Mouse (Mus musculus): ENCODE measurements around the gene Ccdc96.

Gene Ccdc96

GRCm38 (mm10) chr5:36471206-36471605 lies 13.2 kb upstream of the Ccdc96 start:
- in situ Hi-C loops (cut with MboI; ENCODE audit: unreplicated experiment in 2 of 2), result no loop called here

GRCm38 (mm10) chr5:36472876-36473655 lies 11.3 kb upstream of the Ccdc96 start:
- in situ Hi-C loops (cut with MboI; ENCODE audit: unreplicated experiment in 2 of 2), result no loop called here

- in situ Hi-C loops (cut with MboI; ENCODE audit: unreplicated experiment in 2 of 2), result no loop called here
Observed at GRCm38 (mm10) chr5:36474283-36474682, 10.1 kb upstream of the Ccdc96 start.

DNA sequence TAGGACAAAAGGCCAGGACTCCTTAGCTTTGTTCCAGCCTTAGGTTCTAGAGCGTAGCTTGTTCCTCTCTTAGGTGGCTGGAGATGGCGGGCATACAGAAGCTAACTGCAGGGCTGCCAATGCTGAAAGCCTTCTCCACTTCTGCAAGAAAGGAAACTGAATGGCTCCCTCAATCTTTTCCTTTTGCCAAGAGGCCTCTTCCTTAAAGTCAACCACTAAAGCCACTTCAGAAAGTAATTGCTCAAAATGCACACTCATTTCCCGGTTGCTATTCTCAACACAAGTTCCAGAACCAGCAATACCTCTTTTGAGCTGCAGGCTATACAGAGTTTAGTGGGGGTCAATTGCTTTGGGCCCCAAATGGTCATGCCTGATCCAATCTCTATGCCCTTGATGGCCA lies 6.9 kb upstream of the Ccdc96 start:
- in situ Hi-C loops (cut with MboI; ENCODE audit: unreplicated experiment in 2 of 2), result loop anchor here (5.0 kb wide), 2 partner anchors 55 to 105 kb away; no protein-coding TSS in a partner anchor

- in situ Hi-C loops (cut with MboI; ENCODE audit: unreplicated experiment in 2 of 2), result loop anchor here (5.0 kb wide), 2 partner anchors 54 to 104 kb away; no protein-coding TSS in a partner anchor
Observed at GRCm38 (mm10) chr5:36478540-36479420, 5.6 kb upstream of the Ccdc96 start.

GRCm38 (mm10) chr5:36479735-36480134 lies 4.7 kb upstream of the Ccdc96 start:
- in situ Hi-C loops (cut with MboI; ENCODE audit: unreplicated experiment in 2 of 2), result loop anchor here (5.0 kb wide), 2 partner anchors 53 to 103 kb away; no protein-coding TSS in a partner anchor

- in situ Hi-C loops (cut with MboI; ENCODE audit: unreplicated experiment in 2 of 2), result loop anchor here in 1 of 2 experiments (5.0 kb wide), 1 partner anchor 102 kb away; no protein-coding TSS in a partner anchor
Observed at GRCm38 (mm10) chr5:36480398-36480797, 4.0 kb upstream of the Ccdc96 start.

DNA sequence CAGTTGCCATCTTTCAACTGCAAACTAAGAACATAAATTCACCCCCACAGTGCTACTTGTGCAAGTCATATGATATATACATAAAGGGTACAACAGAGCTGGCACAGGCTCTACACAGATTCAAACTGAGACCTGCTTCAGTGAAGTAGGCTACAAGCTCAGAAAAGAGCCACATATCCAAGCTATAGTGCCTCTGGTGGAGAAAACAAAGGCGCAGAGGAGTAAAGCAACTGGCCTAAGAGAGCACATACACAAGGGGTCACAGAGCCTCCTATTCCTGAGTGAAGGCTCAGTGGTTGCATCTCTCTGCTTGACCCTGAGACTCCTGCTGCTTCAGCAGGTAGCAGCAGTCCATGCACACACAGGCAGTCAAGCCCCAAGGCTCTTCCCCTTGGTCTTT lies 3.3 kb upstream of the Ccdc96 start:
- in situ Hi-C loops (cut with MboI; ENCODE audit: unreplicated experiment in 2 of 2), result loop anchor here in 1 of 2 experiments (5.0 kb wide), 1 partner anchor 101 kb away; no protein-coding TSS in a partner anchor

GRCm38 (mm10) chr5:36483203-36484101 lies 936 bp upstream of the Ccdc96 start:
- in situ Hi-C loops (cut with MboI; ENCODE audit: unreplicated experiment in 2 of 2), result loop anchor here in 1 of 2 experiments (5.0 kb wide), 1 partner anchor 99 kb away; no protein-coding TSS in a partner anchor

GRCm38 (mm10) chr5:36485306-36485705 lies 918 bp downstream of the Ccdc96 start:
- in situ Hi-C loops (cut with MboI; ENCODE audit: unreplicated experiment in 2 of 2), result loop anchor here in 1 of 2 experiments (5.0 kb wide), 1 partner anchor 42 kb away; no protein-coding TSS in a partner anchor

- in situ Hi-C loops (cut with MboI; ENCODE audit: unreplicated experiment in 2 of 2), result loop anchor here in 1 of 2 experiments (5.0 kb wide), 1 partner anchor 38 kb away; no protein-coding TSS in a partner anchor
Observed at GRCm38 (mm10) chr5:36489225-36489624, 4.8 kb downstream of the Ccdc96 start.

GRCm38 (mm10) chr5:36493919-36494318 lies 9.5 kb downstream of the Ccdc96 start:
- in situ Hi-C loops (cut with MboI; ENCODE audit: unreplicated experiment in 2 of 2), result no loop called here

DNA sequence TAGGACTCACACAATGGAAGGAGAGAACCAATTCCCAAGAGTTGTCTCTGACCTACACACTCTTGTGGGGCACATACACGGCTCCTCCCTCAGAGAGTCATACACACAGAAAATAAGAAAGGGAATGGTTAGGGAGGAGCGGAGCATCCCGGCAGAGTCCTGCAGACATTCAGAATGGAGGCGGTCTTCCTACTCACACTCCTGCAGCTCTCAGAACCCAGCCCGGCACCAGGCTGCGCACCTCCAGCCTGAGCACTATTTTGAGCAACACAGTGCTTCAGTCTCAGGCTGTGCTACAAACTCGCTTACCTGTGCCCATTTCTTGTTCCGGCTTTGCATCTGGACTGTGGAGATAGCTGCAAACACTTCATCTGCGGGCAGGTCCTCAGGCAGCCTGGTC lies 10.3 kb downstream of the Ccdc96 start:
- in situ Hi-C loops (cut with MboI; ENCODE audit: unreplicated experiment in 2 of 2), result no loop called here

DNA sequence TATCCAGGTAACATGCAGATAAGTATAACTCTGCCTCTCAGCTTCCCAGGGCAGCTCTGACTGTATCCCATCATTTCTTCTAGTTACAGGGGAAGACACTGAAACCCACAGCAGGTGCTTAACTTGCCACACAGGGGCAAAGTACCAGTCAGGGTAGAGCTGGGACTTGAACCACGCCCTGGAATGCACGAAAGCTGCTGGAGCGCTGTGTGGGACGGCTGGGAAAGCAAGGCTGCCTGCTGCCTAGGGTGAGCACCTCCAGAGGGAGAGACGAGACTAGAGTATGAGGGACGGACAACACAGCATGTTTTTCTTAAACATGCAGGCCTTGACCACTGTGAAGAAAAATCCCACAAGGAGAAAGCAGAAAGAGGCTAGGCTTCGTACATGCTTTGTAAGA lies 20.8 kb downstream of the Ccdc96 start:
- in situ Hi-C loops (cut with MboI; ENCODE audit: unreplicated experiment in 2 of 2), result no loop called here

- in situ Hi-C loops (cut with MboI; ENCODE audit: unreplicated experiment in 2 of 2), result no loop called here
Observed at GRCm38 (mm10) chr5:36505643-36506042, 21.3 kb downstream of the Ccdc96 start.

- in situ Hi-C loops (cut with MboI; ENCODE audit: unreplicated experiment in 2 of 2), result no loop called here
Observed at GRCm38 (mm10) chr5:36508351-36508750, 24.0 kb downstream of the Ccdc96 start.

- in situ Hi-C loops (cut with MboI; ENCODE audit: unreplicated experiment in 2 of 2), result no loop called here
Observed at GRCm38 (mm10) chr5:36510956-36511355, 26.6 kb downstream of the Ccdc96 start.

- in situ Hi-C loops (cut with MboI; ENCODE audit: unreplicated experiment in 2 of 2), result no loop called here
Observed at GRCm38 (mm10) chr5:36515126-36515525, 30.7 kb downstream of the Ccdc96 start.

GRCm38 (mm10) chr5:36515558-36515957 lies 31.2 kb downstream of the Ccdc96 start:
- in situ Hi-C loops (cut with MboI; ENCODE audit: unreplicated experiment in 2 of 2), result no loop called here

GRCm38 (mm10) chr5:36517596-36517995 lies 33.2 kb downstream of the Ccdc96 start:
- in situ Hi-C loops (cut with MboI; ENCODE audit: unreplicated experiment in 2 of 2), result no loop called here
